In the genomic region with DNA sequence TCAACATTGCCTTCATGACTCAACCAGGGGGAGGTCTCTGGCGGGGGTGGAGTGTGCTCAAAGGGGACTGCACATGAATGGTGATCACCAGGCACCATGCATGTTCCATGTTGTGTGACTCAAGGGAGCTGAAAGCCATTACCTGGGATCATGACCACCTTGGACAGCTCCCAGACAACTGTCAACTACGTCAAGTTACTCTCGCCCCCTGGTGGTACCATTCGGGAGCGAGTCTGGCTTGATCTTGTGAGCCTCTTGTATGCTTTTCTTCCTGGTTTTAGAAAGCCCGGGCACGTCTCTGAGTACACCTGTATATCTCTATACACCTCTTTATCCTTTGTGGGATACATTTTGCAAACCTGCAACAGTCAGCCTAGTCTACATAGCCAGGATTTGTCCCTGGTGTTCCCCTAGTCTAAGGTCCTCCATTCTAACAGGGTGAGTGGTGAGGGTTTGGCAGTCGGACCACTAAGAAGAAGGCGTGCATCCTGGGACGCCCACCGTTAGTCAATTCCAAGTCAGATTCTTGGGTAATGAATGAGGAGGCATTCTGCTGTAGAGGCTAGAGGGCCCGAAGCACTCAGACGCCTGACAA, we compare ENCODE assay signal across 8 mouse cellular contexts. TPM values are rescaled to one million over a fixed set of nuclear protein-coding genes. Genes with fewer than 3 reads are reported as not detected.
A peak's percentile ranks its signal among the peaks of the same experiment; 100 is the strongest.
DNase-seq lines count a peak whose midpoint lies in the region; ATAC-seq and TF ChIP-seq lines count a peak whose summit lies in the region.

No protein-coding gene starts in this region.

- peak overlapping the region; percentile 58 for H3K4me3 ChIP-seq in heart, adult 2 months
- peak overlapping the region; percentile 40; the same call in 1 of the 2 replicates for H3K4me3 ChIP-seq in limb, embryonic 11.5 days (ENCODE audit: low read depth, low read length)
- peak overlapping the region; percentile 97 for H3K4me3 ChIP-seq in midbrain, embryonic 13.5 days (replicated peaks)

- H3K4me1 ChIP-seq in heart, adult 2 months (ENCODE audit: control insufficient read depth, insufficient read depth, low read length): 0 out of 2 replicates have a peak, but pooled peaks cover 1% of the 10 kb centered on the region
- H3K4me1 ChIP-seq in limb, embryonic 11.5 days (ENCODE audit: control insufficient read depth, insufficient read depth, low read length): peaks cover 5% of the 10 kb centered on the region; the same call in 1 of the 2 replicates
- H3K4me1 ChIP-seq in midbrain, embryonic 13.5 days (replicated peaks): peaks cover 44% of the 10 kb centered on the region

- H3K27me3 ChIP-seq in heart, adult 2 months (ENCODE audit: control insufficient read depth, insufficient read depth, low read length): no peaks in the 10 kb centered on the region
- peaks cover 61% of the 10 kb centered on the region for H3K27me3 ChIP-seq in limb, embryonic 11.5 days (ENCODE audit: control insufficient read depth, insufficient read depth, low read length)
- peaks cover 41% of the 10 kb centered on the region for H3K27me3 ChIP-seq in midbrain, embryonic 13.5 days

- no peak for ATAC-seq in limb, embryonic 11.5 days (ENCODE audit: insufficient number of reproducible peaks, low FRiP score, low TSS enrichment, low read depth)
- peak; percentile 44 for ATAC-seq in midbrain, embryonic 13.5 days

- peak overlapping the region; percentile 18; the same call in 1 of the 2 replicates for H3K9ac ChIP-seq in heart, adult 2 months (ENCODE audit: low read depth, low read length)
- no peak overlapping the region for H3K9ac ChIP-seq in limb, embryonic 11.5 days (ENCODE audit: low read length)
- H3K9ac ChIP-seq in midbrain, embryonic 13.5 days (replicated peaks): peak overlapping the region; percentile 99

- H3K36me3 ChIP-seq in heart, adult 2 months (ENCODE audit: control insufficient read depth, insufficient read depth, low read length): no peaks in the 10 kb centered on the region
- H3K36me3 ChIP-seq in limb, embryonic 11.5 days (ENCODE audit: control insufficient read depth, insufficient read depth, low read length): no peaks in the 10 kb centered on the region
- H3K36me3 ChIP-seq in midbrain, embryonic 13.5 days: peaks cover 21% of the 10 kb centered on the region

- TF ChIP-seq POLR2A in heart, adult 2 months (IDR thresholded peaks at IDR 0.05; ENCODE audit: insufficient read depth, low read depth, low read length): no peak

- no peaks in the 10 kb centered on the region for H3K79me2 ChIP-seq in heart, adult 2 months (replicated peaks; ENCODE audit: control insufficient read depth, insufficient read depth, low read length)

- TF ChIP-seq CTCF in heart, adult 2 months (IDR thresholded peaks at IDR 0.05): peak; percentile 72

- H3K9me3 ChIP-seq in limb, embryonic 11.5 days (ENCODE audit: control insufficient read depth, low read length): no peaks in the 10 kb centered on the region
- H3K9me3 ChIP-seq in midbrain, embryonic 13.5 days: no peaks in the 10 kb centered on the region

- WGBS in heart, adult 2 months: 2% methylated on average over 13 of the region's 13 CpGs
- under 1% methylated on average over 13 of the region's 13 CpGs for WGBS in limb, embryonic 11.5 days
- WGBS in midbrain, embryonic 13.5 days: 0% methylated on average over 13 of the region's 13 CpGs

- H3K27ac ChIP-seq in heart, adult 2 months: no peak overlapping the region; the same call in none of the 2 replicates
- no peak overlapping the region for H3K27ac ChIP-seq in limb, embryonic 11.5 days (replicated peaks; ENCODE audit: low read depth, low read length)
- peak overlapping the region; percentile 92 for H3K27ac ChIP-seq in midbrain, embryonic 13.5 days

- peak; percentile 38 for DNase-seq in gastrocnemius, adult 18-20 months (ENCODE audit: low spot score)
- no peak for DNase-seq in gastrocnemius, postnatal 25 days
- peak; percentile 93 for DNase-seq in embryo, embryonic 10.5 days (ENCODE audit: low spot score)
- DNase-seq in heart, adult 2 months: peak; percentile 51 to 66
- peak; percentile 86 for DNase-seq in kidney, adult 18-20 months
- DNase-seq in limb, embryonic 11.5 days (ENCODE audit: low spot score): peak; percentile 95
- DNase-seq in spleen, adult 18-20 months: peak; percentile 47 to 78

- H3K4me2 ChIP-seq in limb, embryonic 11.5 days (ENCODE audit: low read depth, severe bottlenecking): peak overlapping the region; percentile 67
- peak overlapping the region; percentile 72 for H3K4me2 ChIP-seq in midbrain, embryonic 13.5 days (replicated peaks)

- no peak for TF ChIP-seq EP300 in heart, adult 2 months (IDR thresholded peaks at IDR 0.05; ENCODE audit: insufficient read depth, low read depth, low read length)

- intact Hi-C loops in heart, adult 2 months (cut with DNase I): loop anchor here (5.0 kb wide), 1 partner anchor 35 kb away; a partner anchor contains a TSS

RNA-seq across cellular contexts. Expression of a gene that starts 3.3 kb away (rescaled TPM):
- total RNA-seq in gastrocnemius, adult 18-20 months (2021): 10 to 100 TPM; 15.8 to 19.0 TPM
- 10 to 100 TPM; 15.0 to 25.1 TPM for total RNA-seq in gastrocnemius, postnatal 25 days (2021)
- 10 to 100 TPM; 21.3 to 30.4 TPM for total RNA-seq in heart, adult 2 months (2021)
- 47.8 and 52.2 TPM in 2 replicates for polyA plus RNA-seq in heart, adult 2 months (2012; rRNA removed)
- polyA plus RNA-seq in limb, embryonic 11.5 days (2014; fragmentation: Nextera tagmentation; extraction: Ambion mirVana): 6.1 and 6.8 TPM in 2 replicates
- 380 and 389 TPM in 2 replicates for polyA plus RNA-seq in midbrain, embryonic 13.5 days (2015; fragmentation: Nextera tagmentation; extraction: Ambion mirVana)

RNA-seq across cellular contexts. Expression of a gene that starts 6.8 kb away (rescaled TPM):
- total RNA-seq in gastrocnemius, adult 18-20 months (2021): 1 to 10 TPM; 6.2 to 8.3 TPM
- total RNA-seq in gastrocnemius, postnatal 25 days (2021): 1 to 10 TPM; 9.1 to 9.4 TPM
- total RNA-seq in heart, adult 2 months (2021): 10 to 100 TPM; 11.1 to 13.5 TPM
- polyA plus RNA-seq in heart, adult 2 months (2012; rRNA removed): 36.3 and 37.1 TPM in 2 replicates
- not detected in 2 replicates for polyA plus RNA-seq in limb, embryonic 11.5 days (2014; fragmentation: Nextera tagmentation; extraction: Ambion mirVana)
- 0.62 and 1.0 TPM in 2 replicates for polyA plus RNA-seq in midbrain, embryonic 13.5 days (2015; fragmentation: Nextera tagmentation; extraction: Ambion mirVana)

RNA-seq across cellular contexts. Expression of a gene that starts 20.6 kb away (rescaled TPM):
- not detected for total RNA-seq in gastrocnemius, adult 18-20 months (2021)
- total RNA-seq in gastrocnemius, postnatal 25 days (2021): not detected
- under 1 TPM in 1 of 2 experiments, not detected in 1; 0.11 TPM for total RNA-seq in heart, adult 2 months (2021)
- 0.43 TPM in 1 of 2 replicates, not detected in the other for polyA plus RNA-seq in heart, adult 2 months (2012; rRNA removed)
- polyA plus RNA-seq in limb, embryonic 11.5 days (2014; fragmentation: Nextera tagmentation; extraction: Ambion mirVana): not detected in 2 replicates
- 0.49 TPM in 1 of 2 replicates, not detected in the other for polyA plus RNA-seq in midbrain, embryonic 13.5 days (2015; fragmentation: Nextera tagmentation; extraction: Ambion mirVana)

RNA-seq across cellular contexts. Expression of a gene that starts 26.0 kb away (rescaled TPM):
- total RNA-seq in gastrocnemius, adult 18-20 months (2021): 10 to 100 TPM; 14.1 to 15.5 TPM
- total RNA-seq in gastrocnemius, postnatal 25 days (2021): 10 to 100 TPM; 12.5 to 16.2 TPM
- 10 to 100 TPM; 36.1 to 41.1 TPM for total RNA-seq in heart, adult 2 months (2021)
- 43.4 and 44.2 TPM in 2 replicates for polyA plus RNA-seq in heart, adult 2 months (2012; rRNA removed)
- polyA plus RNA-seq in limb, embryonic 11.5 days (2014; fragmentation: Nextera tagmentation; extraction: Ambion mirVana): 3.1 and 3.8 TPM in 2 replicates
- polyA plus RNA-seq in midbrain, embryonic 13.5 days (2015; fragmentation: Nextera tagmentation; extraction: Ambion mirVana): 10.2 and 11.1 TPM in 2 replicates

RNA-seq across cellular contexts. Expression of a gene that starts 30.4 kb away (rescaled TPM):
- total RNA-seq in gastrocnemius, adult 18-20 months (2021): not detected
- under 1 TPM; 0.19 to 0.33 TPM for total RNA-seq in gastrocnemius, postnatal 25 days (2021)
- total RNA-seq in heart, adult 2 months (2021): not detected
- polyA plus RNA-seq in heart, adult 2 months (2012; rRNA removed): 0.20 and 0.26 TPM in 2 replicates
- polyA plus RNA-seq in limb, embryonic 11.5 days (2014; fragmentation: Nextera tagmentation; extraction: Ambion mirVana): 63.0 and 69.4 TPM in 2 replicates
- 23.1 and 25.5 TPM in 2 replicates for polyA plus RNA-seq in midbrain, embryonic 13.5 days (2015; fragmentation: Nextera tagmentation; extraction: Ambion mirVana)

Comparison
In these comparisons a context has a peak if more than half of its experiments do, and no peak if none do; other contexts are left out.
1. H3K4me3 ChIP-seq: peak in every context shown above with its lines; median percentile 97 in midbrain, embryonic 13.5 days; 58 in heart, adult 2 months; 40 in limb, embryonic 11.5 days.